Mouse (Mus musculus): ENCODE measurements around the gene Klhl9. TPM values are rescaled to one million over a fixed set of nuclear protein-coding genes. Genes with fewer than 3 reads are reported as not detected.

Gene Klhl9
- total RNA-seq, 2 experiments from 2014 or later, result 74.5 to 81.4 TPM

DNA sequence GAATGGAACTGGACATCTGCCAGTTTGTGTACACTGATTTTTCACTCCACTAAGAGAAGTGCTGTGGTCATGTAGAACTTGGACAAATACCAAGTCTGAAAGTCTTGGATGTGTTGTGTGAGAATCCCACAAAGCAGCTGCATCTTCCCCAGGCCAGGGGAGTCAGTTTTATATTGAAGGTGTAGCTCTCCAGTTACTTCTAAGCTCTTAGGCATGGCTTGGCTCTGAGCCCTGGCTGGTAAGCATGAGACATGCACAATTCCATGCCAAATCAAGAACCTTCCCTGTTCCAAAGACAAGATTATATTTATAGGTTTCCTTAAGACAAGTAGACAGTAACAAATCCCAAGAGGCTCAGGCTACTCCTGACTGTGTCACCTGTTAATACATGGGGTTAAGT lies 7.2 kb downstream of the Klhl9 start:
- DNase-seq, result peak; percentile 26

DNA sequence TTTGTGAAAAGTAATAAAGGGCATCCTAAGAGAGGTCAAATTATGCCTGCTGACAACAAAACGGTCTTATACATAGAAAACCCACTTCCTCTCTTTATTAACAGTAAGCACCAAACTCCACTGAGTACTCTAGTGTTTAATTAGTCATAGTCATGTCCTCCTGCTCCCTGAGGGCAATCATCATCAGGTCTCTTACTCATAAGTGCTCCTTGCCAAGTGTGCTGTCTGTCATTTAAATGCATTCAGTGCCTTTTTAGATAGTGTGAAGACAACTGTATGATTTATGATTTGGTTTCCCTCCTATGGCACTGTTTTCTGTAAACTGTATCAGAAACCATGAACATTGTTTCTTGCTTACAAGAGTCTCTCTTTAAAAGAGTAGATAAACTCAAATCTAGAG lies 8.0 kb downstream of the Klhl9 start:
- DNase-seq, result no peak

DNA sequence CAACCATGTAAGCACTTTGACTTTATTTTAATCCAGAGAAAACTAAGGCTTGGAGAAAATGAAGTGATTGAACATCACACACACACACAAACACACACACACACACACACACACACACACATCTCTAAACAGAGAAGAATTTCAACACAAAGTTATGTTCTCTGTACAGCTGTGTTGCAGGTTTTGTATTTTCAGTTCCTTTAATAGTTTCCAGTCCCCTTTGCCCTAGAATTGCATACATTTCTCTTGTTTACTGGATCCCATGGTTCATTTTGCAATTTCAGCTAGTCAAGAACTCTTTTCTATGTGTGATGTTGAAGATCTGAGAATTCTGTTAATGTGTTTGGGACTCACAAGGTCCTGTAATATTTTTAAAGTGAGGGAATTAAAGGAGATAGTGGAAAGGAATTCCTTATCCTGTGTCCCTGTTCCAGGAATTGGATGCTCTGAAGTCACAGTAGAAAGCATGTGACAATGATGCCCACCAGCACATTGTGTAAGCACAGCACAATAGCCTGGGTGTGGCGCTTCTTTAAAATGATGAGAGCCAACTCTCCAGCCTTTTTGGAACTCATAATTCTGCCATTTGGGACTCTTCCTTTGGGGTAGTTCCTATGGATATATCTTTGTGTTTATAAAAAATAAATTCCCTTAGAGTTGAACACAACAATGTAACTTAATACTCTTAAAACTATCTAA lies 15.0 kb downstream of the Klhl9 start:
- no peak for DNase-seq

DNA sequence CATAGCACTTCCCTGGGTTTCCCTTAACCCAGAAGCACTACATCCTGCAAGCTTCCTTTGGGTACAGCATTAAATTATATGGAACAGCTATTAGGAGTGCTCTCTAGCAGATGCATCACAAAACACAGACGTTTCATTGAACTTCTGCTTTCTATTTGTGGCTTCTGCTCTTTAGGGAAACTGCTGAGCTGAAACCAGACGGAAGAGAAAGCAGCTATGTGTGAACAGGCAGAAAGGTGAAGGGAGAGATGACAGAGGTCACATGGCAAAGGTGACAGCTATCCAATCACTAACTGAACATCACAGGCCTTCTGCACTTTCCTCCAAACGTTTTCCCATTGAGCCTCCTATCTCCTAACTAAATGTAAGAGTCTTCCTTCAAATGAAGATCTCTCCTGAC lies 16.3 kb downstream of the Klhl9 start:
- DNase-seq, result no peak

DNA sequence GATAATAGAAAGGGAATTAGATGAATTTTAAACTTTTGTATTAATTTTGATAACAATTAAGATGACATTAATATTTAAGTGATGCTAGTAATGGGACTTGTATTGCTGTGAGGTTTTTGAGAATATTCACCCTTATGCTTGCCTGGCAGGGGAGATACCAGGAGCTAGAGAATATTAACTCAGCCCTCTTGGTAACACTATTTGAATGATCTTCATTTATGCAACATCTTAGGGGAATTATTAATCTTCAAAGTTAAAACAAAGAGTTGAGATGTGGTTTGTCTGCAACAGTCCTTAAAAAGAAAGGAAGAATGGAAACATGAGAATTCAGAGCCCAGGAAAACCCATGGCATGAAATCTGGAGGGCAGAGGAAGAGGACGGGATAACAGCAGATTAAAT lies 23.0 kb downstream of the Klhl9 start:
- no peak for DNase-seq

DNA sequence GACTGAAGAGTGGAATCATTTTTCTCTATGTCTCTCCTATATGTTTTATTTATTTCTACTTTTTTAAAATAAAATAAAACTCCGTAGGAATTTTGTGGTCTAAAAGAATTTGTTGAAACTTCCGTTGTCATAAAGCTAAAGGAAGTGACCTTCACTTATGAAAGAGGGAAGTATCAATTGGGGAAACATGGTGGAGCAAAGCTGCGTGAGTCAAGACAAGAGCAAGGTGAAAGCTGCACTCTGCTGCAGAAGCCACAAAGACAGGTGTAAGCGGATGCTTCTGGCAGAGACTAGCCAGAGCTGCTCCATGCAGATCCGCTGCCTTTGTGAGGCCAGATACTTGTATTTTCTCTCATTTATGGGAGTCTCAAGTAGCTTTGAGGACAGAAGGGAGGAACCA lies 23.5 kb downstream of the Klhl9 start:
- DNase-seq, result no peak

DNA sequence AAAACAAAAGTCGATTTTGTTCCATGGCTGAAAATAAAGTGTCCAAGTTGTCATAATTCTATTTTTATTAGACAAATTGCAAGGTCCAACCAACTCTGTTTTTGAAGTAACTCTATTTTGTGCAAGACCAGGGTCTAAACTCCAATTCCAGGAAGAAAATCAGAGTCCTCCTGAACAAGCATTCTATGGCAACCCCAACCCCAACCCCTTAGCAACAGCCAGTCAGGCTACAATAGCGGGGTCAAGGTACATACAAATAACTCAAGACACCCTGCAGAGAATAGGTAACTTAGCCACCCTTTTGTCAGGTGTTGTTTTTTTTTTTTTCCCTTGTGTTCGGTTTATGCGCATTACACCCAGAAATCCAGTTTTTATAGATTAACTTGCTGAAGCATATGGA lies 24.5 kb downstream of the Klhl9 start:
- DNase-seq, result no peak

DNA sequence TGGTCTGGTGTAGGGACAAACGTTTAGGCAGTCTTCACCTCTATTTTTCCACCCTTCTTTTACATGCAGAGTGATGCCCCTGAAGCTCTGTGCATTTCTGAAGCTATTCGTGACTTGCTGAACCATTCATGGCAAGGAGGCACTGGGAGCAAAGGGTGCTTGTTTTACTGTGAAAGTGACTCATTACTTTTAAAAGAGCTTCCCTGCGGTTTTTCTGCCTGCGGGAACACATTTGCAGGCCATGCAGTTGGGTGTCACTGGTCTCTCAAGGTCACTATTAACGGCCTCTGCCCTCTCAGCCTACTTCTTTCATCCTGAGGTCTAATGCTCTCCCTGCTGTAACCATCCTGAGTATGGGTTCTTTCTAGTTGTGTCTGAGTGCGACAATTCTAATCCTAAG lies 25.2 kb downstream of the Klhl9 start:
- no peak for DNase-seq

DNA sequence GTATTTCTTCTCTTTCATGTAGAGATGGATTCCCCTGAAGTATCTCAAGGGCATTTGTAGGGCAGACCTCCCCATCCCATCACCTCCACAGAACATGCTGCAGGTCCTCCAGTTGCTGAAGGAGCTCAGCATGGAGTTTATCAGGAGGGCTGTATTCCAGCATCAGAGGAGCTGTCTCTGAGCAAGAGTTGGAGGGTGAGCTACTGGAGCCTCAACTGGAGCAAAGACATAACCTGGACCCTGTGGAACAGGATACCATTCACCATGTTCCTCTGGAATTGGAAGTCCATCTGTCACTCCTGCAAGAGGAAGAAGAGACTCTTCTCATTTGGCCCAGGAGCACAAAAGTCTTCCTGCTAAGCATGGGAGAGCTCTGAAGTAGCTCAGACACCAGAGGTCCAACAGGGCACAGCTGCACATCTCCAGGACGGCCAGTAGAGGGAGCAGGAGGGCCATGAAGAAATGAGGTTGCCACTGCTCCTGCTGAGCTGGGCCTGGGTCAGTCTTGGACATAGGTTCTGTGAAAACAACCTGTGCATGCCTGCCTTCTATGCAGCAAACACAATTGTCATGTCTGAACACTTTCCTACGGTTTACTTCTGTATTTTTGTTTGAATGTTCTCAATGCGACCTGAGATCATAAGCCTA lies 25.9 kb downstream of the Klhl9 start:
- DNase-seq, result peak; percentile 87

DNA sequence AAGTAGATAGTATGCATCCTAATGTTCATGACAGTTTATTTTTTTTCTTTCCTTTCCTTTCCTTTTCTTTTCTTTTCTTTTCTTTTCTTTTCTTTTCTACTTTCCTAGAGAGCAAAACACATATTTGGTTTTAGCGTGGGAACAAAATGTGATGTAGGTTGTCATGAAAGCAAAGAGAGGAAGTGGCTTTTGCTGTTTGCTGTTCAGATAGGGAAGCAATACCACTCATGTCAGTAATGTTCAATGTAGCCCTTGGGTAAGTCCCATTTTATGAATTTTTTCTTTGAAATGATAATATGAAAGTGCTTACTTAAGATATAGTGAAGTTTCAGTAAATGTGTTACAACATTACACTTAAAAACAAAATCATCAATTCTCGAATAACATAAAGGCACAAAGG lies 28.9 kb downstream of the Klhl9 start:
- DNase-seq, result no peak

DNA sequence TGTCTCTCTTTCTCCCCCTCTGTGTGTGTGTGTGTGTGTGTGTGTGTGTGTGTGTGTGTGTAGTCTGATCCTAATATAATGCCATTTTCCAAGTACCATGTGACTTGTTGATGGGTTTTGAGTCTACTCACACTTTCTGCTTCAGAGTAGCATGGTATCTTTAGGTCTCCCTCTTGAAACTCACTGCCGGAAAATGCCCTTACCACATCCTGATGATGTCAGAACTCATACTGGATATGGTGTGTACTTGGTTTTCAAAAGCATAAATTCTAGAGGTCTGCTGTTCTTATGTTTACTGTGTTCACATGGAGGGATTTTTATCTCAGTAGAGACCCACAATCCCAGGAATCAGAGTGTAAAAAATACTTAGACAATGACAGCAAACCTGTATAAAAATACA lies 29.7 kb downstream of the Klhl9 start:
- no peak for DNase-seq

DNA sequence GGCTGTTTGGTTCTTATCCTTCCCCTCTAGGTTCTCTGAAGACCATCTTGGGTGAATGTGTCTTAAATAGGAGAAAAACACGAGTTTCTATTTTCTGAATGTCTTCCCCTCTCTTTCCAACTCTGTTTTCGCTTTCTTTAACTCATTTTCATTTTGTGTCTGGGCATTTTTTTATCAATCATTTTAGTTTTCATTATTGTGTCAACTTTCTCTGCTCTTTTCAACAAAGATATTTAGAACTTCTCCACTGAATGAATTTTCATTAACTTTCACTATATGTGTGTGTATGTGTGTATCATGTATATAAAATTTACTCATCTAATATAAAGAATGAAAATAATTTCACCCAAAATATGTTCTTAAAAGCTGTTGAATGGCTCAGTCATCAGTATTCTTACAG lies 31.0 kb downstream of the Klhl9 start, which contains the start of gene Ifnab:
TSS of gene Ifnab (minus strand) at position 101 of the 400 bp plus-strand sequence.
- DNase-seq, result no peak

DNA sequence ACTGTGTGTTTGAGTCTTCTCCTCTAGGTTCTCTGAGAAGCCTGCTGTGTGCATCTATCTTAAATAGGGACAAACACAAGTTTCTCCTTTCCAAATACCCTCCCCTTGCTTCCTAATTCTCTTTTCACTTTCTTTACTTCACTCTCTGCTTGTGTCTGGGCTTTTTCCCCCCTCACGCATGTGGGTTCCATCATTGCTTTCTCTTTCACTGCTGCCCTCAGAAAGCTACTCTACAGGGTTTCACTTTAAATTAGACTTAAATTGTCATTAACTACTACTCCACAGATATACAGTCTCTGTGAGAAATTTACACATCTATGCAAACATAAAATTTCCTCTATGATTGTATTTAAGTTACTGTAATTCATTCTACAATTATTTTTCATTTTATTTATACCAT lies 38.5 kb downstream of the Klhl9 start, which contains the start of gene Ifna2:
TSS of gene Ifna2 (minus strand) at position 101 of the 400 bp plus-strand sequence.
- no peak for DNase-seq

DNA sequence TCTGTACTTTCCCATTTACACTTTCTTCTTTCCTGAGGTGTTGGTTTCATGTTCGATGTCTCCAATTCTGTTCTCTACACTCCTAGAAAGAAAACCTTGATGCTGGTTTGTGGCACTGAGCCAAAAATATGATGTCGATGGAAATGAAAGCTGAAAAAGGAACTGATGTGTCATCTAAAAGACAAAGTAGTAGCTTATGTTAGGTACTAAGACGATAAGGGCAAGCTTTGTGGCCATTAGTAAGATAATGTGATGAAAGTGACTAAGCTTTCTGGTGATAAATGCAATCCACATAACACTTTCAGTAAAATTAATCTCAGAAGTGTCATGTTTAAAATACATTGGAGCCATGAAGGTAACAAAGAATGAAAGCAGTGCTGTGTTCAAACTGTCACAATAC lies 40.9 kb downstream of the Klhl9 start:
- no peak for DNase-seq

DNA sequence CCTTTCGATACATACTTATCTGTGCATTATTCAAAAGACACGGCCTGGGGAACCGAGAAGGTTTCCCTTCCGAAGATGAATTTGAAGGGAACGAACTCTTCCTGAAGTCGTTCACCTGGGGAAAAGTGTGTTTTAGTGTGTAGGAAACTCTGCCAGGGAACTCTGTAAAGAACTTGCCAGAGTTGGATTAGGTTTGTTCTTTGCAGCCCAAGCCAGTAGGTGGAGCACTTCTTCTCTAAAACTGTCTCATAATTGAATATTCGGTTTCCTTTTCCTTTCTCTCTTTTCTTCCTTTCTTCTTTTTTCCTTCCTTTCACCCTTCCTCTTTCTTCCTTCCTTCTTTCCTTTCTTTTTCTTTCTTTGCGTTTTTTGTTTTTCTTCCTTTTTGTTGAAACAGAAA lies 41.9 kb downstream of the Klhl9 start:
- peak; percentile 19 for DNase-seq

DNA sequence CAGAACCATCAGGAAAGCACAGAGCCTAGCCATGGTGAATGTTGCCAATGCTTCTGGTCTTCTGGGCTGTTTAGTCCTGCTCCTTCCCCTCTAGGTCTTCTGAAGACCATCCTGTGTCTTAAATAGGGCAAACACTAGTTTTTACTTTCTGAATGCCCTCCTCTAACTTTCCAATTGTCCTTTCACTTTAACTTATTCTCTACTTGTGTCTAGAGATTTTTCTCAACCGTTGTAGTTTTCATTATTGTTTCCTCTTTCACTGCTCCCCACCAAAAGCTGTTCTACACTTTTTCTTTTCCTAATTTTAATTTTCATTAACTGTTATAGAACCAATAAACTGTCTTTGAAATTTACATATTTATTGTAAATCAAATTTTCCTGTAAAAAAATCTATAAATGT lies 45.4 kb downstream of the Klhl9 start, which contains the start of gene Ifna16:
TSS of gene Ifna16 (minus strand) at position 101 of the 400 bp plus-strand sequence.
- no peak for DNase-seq

Other genes with a start within 250 kb of the Klhl9 start
- not detected for gene Ifnb1, start 199.7 kb downstream of the Klhl9 start, total RNA-seq (2021)
- not detected for gene Ifna15, start 164.2 kb downstream of the Klhl9 start, total RNA-seq (2021)
- gene Ifna14, start 150.7 kb downstream of the Klhl9 start, total RNA-seq (2021), result not detected
- gene Ifna9, start 130.1 kb downstream of the Klhl9 start, total RNA-seq (2021), result not detected
- not detected for gene Ifna12, start 119.1 kb downstream of the Klhl9 start, total RNA-seq (2021)
- gene C87499, start 88.1 kb downstream of the Klhl9 start, total RNA-seq (2021), result not detected
- not detected for gene Ifna13, start 78.0 kb downstream of the Klhl9 start, total RNA-seq (2021)
- not detected for gene Ifna16, start 45.5 kb downstream of the Klhl9 start, total RNA-seq (2021)
- not detected for gene Ifna2, start 38.6 kb downstream of the Klhl9 start, total RNA-seq (2021)
- gene Ifnab, start 31.1 kb downstream of the Klhl9 start, total RNA-seq (2021), result not detected
- 1 to 10 TPM in 1 of 2 experiments, under 1 TPM in 1; 0.60 to 1.2 TPM for gene Gm26566, start 660 bp downstream of the Klhl9 start, total RNA-seq (2021)
- gene Gm13271, start 32.4 kb upstream of the Klhl9 start, total RNA-seq (2021), result not detected
- gene Gm13283, start 37.7 kb upstream of the Klhl9 start, total RNA-seq (2021), result under 1 TPM in 1 of 2 experiments, not detected in 1; 0.24 TPM
- not detected for gene Gm13290, start 51.4 kb upstream of the Klhl9 start, total RNA-seq (2021)
- not detected for gene Gm13289, start 54.5 kb upstream of the Klhl9 start, total RNA-seq (2021)
- gene Gm13272, start 57.4 kb upstream of the Klhl9 start, total RNA-seq (2021), result not detected
- gene Ifnz, start 59.7 kb upstream of the Klhl9 start, total RNA-seq (2021), result not detected
- not detected for gene Gm13276, start 63.2 kb upstream of the Klhl9 start, total RNA-seq (2021)
- gene Gm13277, start 66.2 kb upstream of the Klhl9 start, total RNA-seq (2021), result not detected
- not detected for gene Gm13278, start 69.1 kb upstream of the Klhl9 start, total RNA-seq (2021)
- gene Gm13275, start 72.0 kb upstream of the Klhl9 start, total RNA-seq (2021), result not detected
- not detected for gene Gm13279, start 74.9 kb upstream of the Klhl9 start, total RNA-seq (2021)
- gene Gm13285, start 77.2 kb upstream of the Klhl9 start, total RNA-seq (2021), result under 1 TPM in 1 of 2 experiments, not detected in 1; 0.21 TPM
- gene Gm13287, start 80.8 kb upstream of the Klhl9 start, total RNA-seq (2021), result not detected
- gene Gm13288, start 83.1 kb upstream of the Klhl9 start, total RNA-seq (2021), result not detected
- not detected for gene Ifna7, start 93.8 kb upstream of the Klhl9 start, total RNA-seq (2021)
- gene Ifna11, start 97.5 kb upstream of the Klhl9 start, total RNA-seq (2021), result not detected
- gene Ifna6, start 105.0 kb upstream of the Klhl9 start, total RNA-seq (2021), result not detected
- gene Ifna5, start 113.1 kb upstream of the Klhl9 start, total RNA-seq (2021), result not detected
- not detected for gene Ifna4, start 119.4 kb upstream of the Klhl9 start, total RNA-seq (2021)
- not detected for gene Ifna1, start 127.6 kb upstream of the Klhl9 start, total RNA-seq (2021)
- not detected for gene Ifne, start 157.7 kb upstream of the Klhl9 start, total RNA-seq (2021)

Data from adrenal gland, postnatal 10 days (tissue).